Mouse (Mus musculus) lung, adult 2 months (tissue): ENCODE results near the gene Ppp1r26. TPM values are rescaled to one million over a fixed set of nuclear protein-coding genes. Genes with fewer than 3 reads are reported as not detected.

Source experiments
- DNase-seq: peaks from one replicate; pipeline ENCODE4 v3.0.0; 2022
- H3K4me1 ChIP-seq: fragments of 200-500 bp; 2 replicates; pipeline ENCODE4 v1.6.1; 2011; ENCODE audit warnings: low read length; ENCODE audit not compliant: control insufficient read depth, insufficient read depth
- H3K4me3 ChIP-seq: fragments of 200-500 bp; replicated peaks from 2 replicates; pipeline ENCODE3; 2011; ENCODE audit warnings: low read depth, mild to moderate bottlenecking, control low read depth, low read length; ENCODE audit errors: extremely low read depth
- CTCF ChIP-seq: fragments of 200-500 bp; IDR thresholded peaks from 2 replicates; pipeline ENCODE4 v1.5.1; 2011; ENCODE audit warnings: mild to moderate bottlenecking, low read length, control low read depth; ENCODE audit not compliant: insufficient read depth
- POLR2A ChIP-seq: fragments of 200-500 bp; IDR thresholded peaks from 2 replicates; pipeline ENCODE4 v1.6.1; 2011; ENCODE audit warnings: low read depth, mild to moderate bottlenecking, control low read depth, low read length, borderline replicate concordance; ENCODE audit errors: extremely low read depth
- WGBS: fragments of 180-500 bp; shearing (Covaris S2); methylation state at CpG from one replicate; pipeline ENCODE4 v1.1.7; 2018; 5-methylcytosine and 5-hydroxymethylcytosine counted together
- polyA plus RNA-seq: library from polyadenylated mRNA; depleted of rRNA; stranded (reverse); fragments of >200 nt; gene quantifications from 2 replicates; pipeline ENCODE4 v1.2.3, GENCODE M21; 2012; rRNA removed

Gene Ppp1r26
- polyA plus RNA-seq = 6.1 TPM in 2 replicates

DNA sequence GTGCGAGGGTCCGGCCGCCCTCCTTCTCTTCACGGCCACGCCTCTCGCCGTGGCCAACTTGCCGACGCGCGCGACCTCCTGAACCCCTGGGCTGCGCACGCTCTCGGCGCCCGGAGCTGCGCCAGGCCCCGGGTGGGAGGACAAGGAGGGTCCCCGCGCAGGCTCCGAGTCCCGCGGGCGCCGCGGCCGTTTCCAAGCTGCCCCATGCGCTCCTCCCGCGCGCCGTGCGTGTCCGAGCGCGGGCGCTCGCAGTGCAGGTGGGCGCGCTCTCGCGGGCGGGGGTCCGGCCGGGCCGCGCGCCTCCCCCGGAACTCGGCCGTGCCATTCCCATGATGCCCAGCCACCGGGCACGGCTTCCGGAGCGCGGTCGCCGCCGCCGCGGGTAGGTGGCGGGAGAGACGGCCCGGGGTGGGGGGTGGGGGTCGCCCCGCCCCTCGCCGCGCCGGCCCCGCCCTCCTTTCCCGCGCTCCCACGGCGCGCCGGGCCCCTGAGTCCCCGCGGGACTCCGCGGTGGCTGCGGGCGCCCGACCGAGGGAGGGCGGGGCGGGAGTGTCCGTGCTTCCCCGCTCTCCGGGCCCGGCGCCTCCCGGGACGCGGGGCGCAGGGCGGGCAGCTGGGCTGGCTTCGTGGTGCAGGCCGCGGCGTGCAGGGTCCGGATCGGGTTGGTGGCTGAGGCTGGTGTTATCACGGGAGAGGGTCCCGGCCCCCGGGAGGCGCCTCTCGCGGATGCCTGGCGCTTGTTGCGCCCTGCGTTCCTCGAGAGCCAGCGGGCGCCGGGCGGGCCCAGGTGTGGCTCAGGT is at the start of gene Ppp1r26:
Ppp1r26 (plus strand) TSS at position 286 of the 800 bp plus-strand sequence.
- 0 out of 2 replicates have a peak, but pooled peaks cover 3% of the 10 kb centered on the region for H3K4me1 ChIP-seq
- H3K4me3 ChIP-seq = peak within 1 kb of the TSS; percentile 42
- peak; percentile 45 for DNase-seq
- under 1% methylated on average over 106 of the region's 118 CpGs for WGBS
- TF ChIP-seq CTCF (no peak), POLR2A (no peak)

DNA sequence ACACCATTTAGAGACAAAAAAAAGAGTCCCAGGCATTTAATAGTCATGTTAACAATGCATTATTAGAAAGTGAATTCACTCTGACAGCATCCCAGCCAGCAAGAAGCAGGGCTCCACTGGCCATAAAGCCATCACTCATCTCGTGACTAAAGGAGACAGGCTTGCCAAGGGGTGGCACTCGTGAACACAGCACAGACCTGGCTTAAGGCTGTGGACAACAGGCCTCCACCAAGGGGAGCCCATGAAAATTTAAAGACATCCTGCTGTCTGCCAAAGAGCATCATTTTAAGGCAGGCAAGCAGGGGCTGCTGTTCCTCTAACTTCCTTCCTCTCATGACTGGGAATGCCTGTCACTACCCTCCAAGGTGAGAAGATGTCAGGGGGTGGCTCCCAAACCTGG is 49.7 kb upstream of the Ppp1r26 start:
- no peak for DNase-seq
- H3K4me3 ChIP-seq = no peak overlapping the region
- 59% methylated on average over 2 of the region's 2 CpGs for WGBS
- H3K4me1 ChIP-seq = no peaks in the 10 kb centered on the region
- TF ChIP-seq CTCF = no peak
- TF ChIP-seq POLR2A = no peak

DNA sequence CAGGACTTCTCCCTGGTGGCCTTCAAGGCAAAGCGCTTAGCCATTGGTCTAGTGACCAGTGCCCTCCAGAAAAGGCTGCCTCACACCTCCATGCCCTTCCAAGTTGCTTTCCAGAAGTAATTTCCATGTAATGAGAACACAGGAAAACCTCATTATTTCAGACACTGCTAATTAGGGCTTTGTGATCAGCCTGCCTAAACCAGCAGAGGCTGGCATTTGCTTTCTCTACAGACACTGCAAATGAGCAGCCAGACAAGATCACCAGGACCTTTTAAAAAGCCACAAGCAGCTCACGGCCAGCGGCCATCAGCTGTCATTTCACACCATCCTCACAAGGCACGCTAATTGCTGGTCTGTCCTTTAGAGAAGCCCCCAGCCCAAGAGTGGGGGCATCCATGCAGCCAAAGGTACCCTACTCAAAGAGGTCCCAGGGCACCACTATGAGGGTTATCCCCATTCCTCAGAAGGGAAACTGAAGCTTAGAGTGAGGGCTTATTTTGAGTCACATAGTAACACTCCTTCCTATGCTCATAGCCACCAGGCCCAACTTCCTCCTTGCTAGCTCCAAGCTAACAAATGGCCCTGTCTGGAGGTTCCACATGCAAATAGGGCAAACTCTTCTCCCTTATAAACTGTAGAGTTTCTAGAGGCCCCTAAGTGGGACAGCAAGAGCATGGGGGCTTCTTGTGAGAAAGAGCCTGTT is 49.0 kb upstream of the Ppp1r26 start:
- 80% methylated on average over 4 of the region's 4 CpGs for WGBS
- Histone ChIP-seq H3K4me1 (no peaks in the 10 kb centered on the region), H3K4me3 (no peak overlapping the region)
- TF ChIP-seq POLR2A = no peak
- no peak for TF ChIP-seq CTCF
- DNase-seq = no peak

DNA sequence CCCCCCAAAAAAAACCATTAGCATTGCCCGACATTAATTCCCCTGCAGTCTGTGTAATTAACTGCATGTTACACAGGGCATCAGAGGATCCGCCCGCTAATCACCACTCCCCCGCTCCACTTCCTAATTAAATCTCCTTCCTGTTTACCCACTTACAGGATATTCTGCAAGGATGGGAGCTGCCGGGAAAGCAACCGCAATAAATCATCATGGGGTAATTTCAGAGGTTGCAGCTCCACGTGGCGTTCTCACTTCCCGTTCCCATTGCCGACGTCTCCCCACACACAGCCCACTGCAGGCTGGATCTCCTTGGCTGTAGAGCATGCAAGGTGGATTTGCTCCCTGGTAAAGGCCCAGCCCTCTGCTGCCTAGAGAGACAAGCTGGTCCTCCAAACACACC is 45.0 kb upstream of the Ppp1r26 start:
- DNase-seq = no peak
- 21% methylated on average over 11 of the region's 11 CpGs for WGBS
- Histone ChIP-seq H3K4me3 (no peak overlapping the region), H3K4me1 (no peaks in the 10 kb centered on the region)
- TF ChIP-seq CTCF (no peak), POLR2A (no peak)

DNA sequence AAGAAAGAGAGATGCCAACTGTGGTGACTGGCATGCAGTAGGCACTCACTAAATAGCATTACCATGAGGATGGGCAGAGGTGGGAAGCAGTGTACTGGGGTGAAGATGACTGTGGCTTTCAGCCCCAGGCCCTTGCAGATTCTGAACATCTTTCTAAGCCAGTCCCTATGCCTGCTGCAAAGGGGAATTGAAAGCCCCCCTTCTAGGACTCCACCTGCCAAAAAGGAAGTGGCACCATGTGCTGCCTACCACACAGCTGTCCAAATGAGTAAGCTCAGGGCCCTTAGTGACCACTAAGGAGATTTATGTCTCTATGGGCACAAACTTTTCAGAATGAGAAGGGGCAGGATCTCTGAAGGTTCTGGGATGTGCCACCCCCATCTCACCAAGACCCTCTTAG is 44.5 kb upstream of the Ppp1r26 start:
- TF ChIP-seq POLR2A (no peak), CTCF (no peak)
- DNase-seq = no peak
- Histone ChIP-seq H3K4me1 (no peaks in the 10 kb centered on the region), H3K4me3 (no peak overlapping the region)

DNA sequence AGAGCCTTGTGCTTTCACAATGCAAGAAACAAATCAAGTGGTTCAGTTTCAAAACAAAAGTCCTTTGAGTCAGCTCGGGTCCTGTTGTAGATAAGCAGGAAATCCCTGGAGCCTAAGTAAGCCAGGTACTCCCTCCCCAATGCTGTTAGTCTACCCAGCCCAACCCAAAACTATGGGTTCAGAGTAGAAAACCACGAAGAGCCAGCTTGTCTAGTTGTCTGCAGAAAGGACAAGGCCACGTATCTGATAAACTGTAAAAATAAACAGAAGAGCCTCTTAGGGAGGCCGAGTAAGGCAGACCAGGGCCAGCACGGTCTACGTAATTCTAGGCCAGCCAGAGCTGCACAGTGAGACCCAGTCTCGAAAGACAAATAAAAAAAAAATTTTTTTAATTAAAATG is 38.8 kb upstream of the Ppp1r26 start:
- TF ChIP-seq CTCF (no peak), POLR2A (no peak)
- Histone ChIP-seq H3K4me1 (no peaks in the 10 kb centered on the region), H3K4me3 (no peak overlapping the region)
- 37% methylated on average over 7 of the region's 7 CpGs for WGBS
- DNase-seq = no peak

DNA sequence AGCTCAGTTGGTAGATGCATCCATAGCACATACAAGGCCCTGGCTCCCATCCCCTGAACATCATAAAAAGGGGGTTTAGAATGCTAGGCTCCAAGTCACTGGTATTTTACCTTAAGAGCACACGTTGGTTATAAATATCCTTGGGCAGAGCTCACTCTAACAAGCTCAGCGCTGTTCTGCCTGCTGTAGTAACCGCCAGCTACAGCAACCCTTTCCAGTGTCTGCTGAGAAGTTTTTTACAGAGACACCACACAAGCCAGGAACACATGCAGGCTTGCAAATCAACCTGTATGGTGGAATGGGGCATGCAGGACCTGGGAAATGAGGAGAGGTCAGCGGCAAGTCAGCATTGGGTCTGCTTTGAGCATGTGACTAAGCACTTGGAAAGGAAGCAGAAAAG is 37.5 kb upstream of the Ppp1r26 start:
- 92% methylated on average over 4 of the region's 4 CpGs for WGBS
- no peak for DNase-seq
- Histone ChIP-seq H3K4me1 (no peaks in the 10 kb centered on the region), H3K4me3 (no peak overlapping the region)
- TF ChIP-seq CTCF = no peak
- TF ChIP-seq POLR2A = no peak

DNA sequence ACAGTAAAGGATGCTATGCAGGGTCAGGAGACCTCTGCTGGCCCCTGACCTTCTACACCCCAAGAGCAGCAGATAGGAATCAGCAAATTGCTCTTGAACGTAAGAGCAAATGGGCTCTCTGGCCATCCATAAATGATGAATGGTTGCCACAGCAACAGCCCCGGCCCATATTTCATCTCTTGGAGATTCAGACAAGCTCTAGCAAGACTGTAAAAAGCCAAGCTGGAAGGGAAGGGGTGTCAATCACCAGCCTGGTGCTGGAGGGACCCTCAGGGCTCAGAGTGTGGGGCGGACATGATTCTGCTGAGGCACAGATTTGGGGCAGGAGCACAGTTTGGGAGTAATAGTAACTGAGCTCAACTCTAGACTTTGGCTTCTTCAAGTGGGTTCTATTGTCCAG is 37.0 kb upstream of the Ppp1r26 start:
- Histone ChIP-seq H3K4me1 (no peaks in the 10 kb centered on the region), H3K4me3 (no peak overlapping the region)
- DNase-seq = no peak
- TF ChIP-seq CTCF (no peak), POLR2A (no peak)
- WGBS = 67% methylated on average over 3 of the region's 3 CpGs

DNA sequence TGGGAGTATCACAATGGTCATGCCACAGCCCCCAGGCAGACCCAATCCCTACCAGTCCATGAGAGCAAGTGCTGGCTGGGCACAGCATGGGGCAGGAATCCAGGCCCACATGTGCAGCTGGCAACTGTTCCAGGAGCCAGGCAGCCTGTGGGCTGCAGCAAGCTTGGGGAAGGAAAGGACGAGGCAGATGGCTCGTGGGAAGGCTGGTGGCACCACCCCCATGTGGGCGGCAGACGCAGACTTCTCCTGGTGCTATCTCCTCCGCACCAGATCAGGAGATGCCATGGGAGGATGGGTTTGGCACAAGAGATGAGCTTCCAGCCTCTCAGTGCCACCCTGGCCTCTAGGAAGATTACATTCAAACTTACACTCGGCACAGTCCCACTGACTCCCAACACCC is 33.7 kb upstream of the Ppp1r26 start:
- DNase-seq = no peak
- 79% methylated on average over 6 of the region's 6 CpGs for WGBS
- TF ChIP-seq POLR2A = no peak
- TF ChIP-seq CTCF = no peak
- H3K4me3 ChIP-seq = no peak overlapping the region
- H3K4me1 ChIP-seq = no peaks in the 10 kb centered on the region
